Mouse (Mus musculus) stomach, postnatal 0 days (tissue): ENCODE data around the gene Kctd18.

Experiments
- CTCF ChIP-seq: IDR thresholded peaks from 2 replicates; pipeline ENCODE4 v1.5.1; 2016; ENCODE audit warnings: antibody characterized with exemption, low read depth, mild to moderate bottlenecking, moderate library complexity
- EP300 ChIP-seq: optimal IDR thresholded peaks from 2 replicates; pipeline ENCODE3; 2016; ENCODE audit warnings: antibody characterized with exemption

GRCm38 (mm10) chr1:57989052-57989600 is 29.6 kb downstream of the Kctd18 start:
- TF ChIP-seq CTCF (no peak), EP300 (no peak)
